Mouse (Mus musculus) stomach, embryonic 15.5 days (tissue): Measurements from ENCODE around the gene Kif6. TPM values are rescaled to one million over a fixed set of nuclear protein-coding genes. Genes with fewer than 3 reads are reported as not detected.
A peak's percentile ranks its signal among the peaks of the same experiment; 100 is the strongest.

Experiments used
- ATAC-seq: fragments of 200-750 bp; cut with Nextera tagmentation; 2 replicates; pipeline ENCODE4 v1.8.0; 2017; ENCODE audit warnings: low read depth, moderate number of reproducible peaks, moderate TSS enrichment; ENCODE audit not compliant: insufficient read depth, low FRiP score
- H3K27ac ChIP-seq: fragments of 300-500 bp; sonication (generic); 2 replicates; pipeline ENCODE4 v1.5.1; 2015; ENCODE audit warnings: mild to moderate bottlenecking, inconsistent platforms
- H3K27me3 ChIP-seq: fragments of 300-500 bp; sonication (generic); replicated peaks from 2 replicates; pipeline ENCODE4 v1.6.1; 2015; ENCODE audit warnings: inconsistent platforms
- H3K36me3 ChIP-seq: fragments of 300-500 bp; sonication (generic); 2 replicates; pipeline ENCODE4 v1.6.1; 2015; ENCODE audit warnings: inconsistent platforms
- H3K4me1 ChIP-seq: fragments of 300-500 bp; sonication (generic); 2 replicates; pipeline ENCODE4 v1.6.1; 2015; ENCODE audit warnings: inconsistent platforms
- H3K4me2 ChIP-seq: fragments of 300-500 bp; sonication (generic); 2 replicates; pipeline ENCODE4 v1.6.1; 2015; ENCODE audit warnings: mild to moderate bottlenecking, inconsistent platforms
- H3K4me3 ChIP-seq: fragments of 300-500 bp; sonication (generic); replicated peaks from 2 replicates; pipeline ENCODE4 v1.5.1; 2015; ENCODE audit warnings: inconsistent platforms
- H3K9ac ChIP-seq: fragments of 300-500 bp; sonication (generic); 2 replicates; pipeline ENCODE4 v1.6.1; 2015; ENCODE audit warnings: inconsistent platforms
- H3K9me3 ChIP-seq: fragments of 300-500 bp; sonication (generic); 2 replicates; pipeline ENCODE4 v1.6.1; 2016; ENCODE audit warnings: inconsistent platforms
- WGBS: fragments of 180-500 bp; shearing (Covaris S2); methylation state at CpG from one replicate; pipeline ENCODE4 v1.1.7; 2015; 5-methylcytosine and 5-hydroxymethylcytosine counted together
- polyA plus RNA-seq: library from polyadenylated mRNA; unstranded; fragments of >200 nt; fragmentation: Nextera tagmentation; extraction: Ambion mirVana; gene quantifications from 2 replicates; pipeline ENCODE4 v1.2.1, GENCODE M21; 2015

The Kif6 gene
- polyA plus RNA-seq, 1 experiment from 2014 or later = 1.9 TPM

- H3K9ac ChIP-seq = no peak overlapping the region
- no peak overlapping the region for H3K27ac ChIP-seq
- H3K27me3 ChIP-seq = no peaks in the 10 kb centered on the region
- H3K4me1 ChIP-seq = no peaks in the 10 kb centered on the region
- no peak overlapping the region for H3K4me2 ChIP-seq
- no peaks in the 10 kb centered on the region for H3K9me3 ChIP-seq
- ATAC-seq = no peak
- WGBS = 32% methylated on average over 2 of the region's 2 CpGs
- H3K36me3 ChIP-seq = no peaks in the 10 kb centered on the region
- H3K4me3 ChIP-seq = no peak overlapping the region
Observed at GRCm38 (mm10) chr17:49872305-49872704, 257.4 kb downstream of the Kif6 start.

DNA sequence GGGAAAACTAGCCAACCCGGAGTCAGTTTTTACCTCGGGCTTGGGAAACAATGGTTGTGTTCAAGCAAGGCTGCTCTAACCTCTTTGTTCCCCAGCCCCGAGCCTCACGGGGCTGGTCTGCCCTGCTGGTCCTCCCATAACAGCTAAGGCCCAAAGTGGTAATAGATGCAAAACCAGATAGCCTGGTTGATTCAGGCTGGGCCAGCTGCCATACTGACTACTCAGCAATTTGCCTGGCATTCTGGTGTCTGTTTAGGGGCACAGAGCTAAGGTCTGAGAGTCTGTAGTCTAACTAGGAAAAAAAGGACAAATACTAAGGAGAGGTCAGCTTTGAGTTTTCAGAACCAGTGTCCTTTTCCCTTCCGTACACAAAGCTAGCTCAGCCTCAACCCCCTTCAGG lies 259.8 kb downstream of the Kif6 start:
- no peak overlapping the region for H3K4me3 ChIP-seq
- 70% methylated on average over 5 of the region's 5 CpGs for WGBS
- ATAC-seq = no peak

DNA sequence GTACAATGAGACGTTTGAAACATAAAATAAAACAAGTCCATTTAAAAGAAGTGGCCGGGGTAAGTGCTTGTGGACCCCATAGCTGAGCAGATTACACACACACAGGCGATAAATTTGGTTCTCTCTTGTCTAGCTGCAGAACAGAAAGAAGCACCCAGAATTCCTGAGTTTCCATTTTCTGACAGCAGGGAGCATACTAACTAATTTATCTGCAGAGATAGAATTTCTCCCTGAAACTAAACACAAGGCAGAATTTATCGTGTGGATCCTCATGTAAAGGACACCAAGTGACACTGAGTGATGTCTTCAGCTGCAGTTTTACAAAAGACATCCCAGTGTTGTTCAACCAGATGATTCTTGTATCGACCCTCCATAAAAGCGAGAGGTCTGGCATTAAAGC lies 260.5 kb downstream of the Kif6 start:
- Histone ChIP-seq H3K27ac (no peak overlapping the region), H3K4me3 (no peak overlapping the region), H3K4me2 (no peak overlapping the region), H3K9me3 (no peaks in the 10 kb centered on the region), H3K27me3 (no peaks in the 10 kb centered on the region), H3K9ac (no peak overlapping the region), H3K36me3 (no peaks in the 10 kb centered on the region), H3K4me1 (no peaks in the 10 kb centered on the region)
- 46% methylated on average over 6 of the region's 6 CpGs for WGBS
- no peak for ATAC-seq

More for the DNA sequence above, 259.8 kb downstream of the Kif6 start:
- no peak overlapping the region for H3K4me2 ChIP-seq
- H3K27me3 ChIP-seq = no peaks in the 10 kb centered on the region
- H3K4me1 ChIP-seq = no peaks in the 10 kb centered on the region
- H3K9me3 ChIP-seq = no peaks in the 10 kb centered on the region
- H3K36me3 ChIP-seq = no peaks in the 10 kb centered on the region
- no peak overlapping the region for H3K9ac ChIP-seq
- no peak overlapping the region for H3K27ac ChIP-seq

DNA sequence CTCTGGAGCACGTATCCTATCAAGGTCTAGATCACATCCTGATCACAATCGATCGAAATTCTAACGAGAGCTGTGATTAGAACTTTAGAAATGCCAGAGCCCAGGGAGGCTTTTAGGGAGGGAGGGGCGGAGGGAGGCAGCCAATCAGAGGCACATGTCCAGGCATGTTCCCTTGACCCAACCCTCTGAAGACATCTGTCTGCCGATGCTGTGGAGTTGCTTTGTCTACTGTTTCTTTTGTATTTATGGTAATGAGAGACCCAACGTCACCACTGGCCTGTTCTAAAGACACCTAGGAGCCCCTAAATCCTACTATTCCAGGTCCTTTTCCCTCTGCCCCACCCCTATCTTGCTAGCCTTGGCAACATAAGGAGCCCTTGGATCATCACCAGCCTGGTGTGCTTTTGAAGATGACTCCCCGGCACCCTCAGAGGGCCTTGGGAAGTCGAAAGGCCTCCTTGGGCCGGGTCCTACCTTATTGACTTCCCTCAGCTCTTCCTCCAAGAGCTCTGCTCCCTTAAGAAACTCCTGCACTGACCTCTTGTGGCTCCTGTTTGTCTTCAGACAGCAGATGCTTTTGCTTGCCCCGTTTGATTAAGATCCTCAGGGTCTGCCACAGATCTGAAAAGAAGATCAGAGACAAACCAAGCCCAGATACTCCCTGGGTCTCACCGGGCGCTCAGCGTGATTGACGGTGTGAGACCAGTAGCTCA lies 261.2 kb downstream of the Kif6 start:
- WGBS = 51% methylated on average over 15 of the region's 15 CpGs
- no peak for ATAC-seq
- H3K27ac ChIP-seq = no peak overlapping the region
- no peak overlapping the region for H3K4me2 ChIP-seq
- H3K27me3 ChIP-seq = no peaks in the 10 kb centered on the region
- no peak overlapping the region for H3K9ac ChIP-seq
- H3K4me3 ChIP-seq = no peak overlapping the region
- no peaks in the 10 kb centered on the region for H3K4me1 ChIP-seq
- H3K36me3 ChIP-seq = no peaks in the 10 kb centered on the region
- no peaks in the 10 kb centered on the region for H3K9me3 ChIP-seq

- Histone ChIP-seq H3K36me3 (no peaks in the 10 kb centered on the region), H3K9ac (no peak overlapping the region), H3K4me1 (0 out of 2 replicates have a peak, but pooled peaks cover 3% of the 10 kb centered on the region), H3K9me3 (no peaks in the 10 kb centered on the region), H3K4me3 (no peak overlapping the region), H3K27ac (no peak overlapping the region), H3K27me3 (no peaks in the 10 kb centered on the region), H3K4me2 (no peak overlapping the region)
- no peak for ATAC-seq
- 81% methylated on average over 5 of the region's 5 CpGs for WGBS
Observed at GRCm38 (mm10) chr17:49880919-49881744, 266.2 kb downstream of the Kif6 start.

- Histone ChIP-seq H3K4me3 (no peak overlapping the region), H3K27me3 (no peaks in the 10 kb centered on the region), H3K36me3 (no peaks in the 10 kb centered on the region), H3K9me3 (no peaks in the 10 kb centered on the region), H3K4me2 (no peak overlapping the region), H3K9ac (no peak overlapping the region), H3K4me1 (0 out of 2 replicates have a peak, but pooled peaks cover 3% of the 10 kb centered on the region), H3K27ac (no peak overlapping the region)
- ATAC-seq = no peak
- 81% methylated on average over 7 of the region's 7 CpGs for WGBS
Observed at GRCm38 (mm10) chr17:49881796-49882195, 266.9 kb downstream of the Kif6 start.

DNA sequence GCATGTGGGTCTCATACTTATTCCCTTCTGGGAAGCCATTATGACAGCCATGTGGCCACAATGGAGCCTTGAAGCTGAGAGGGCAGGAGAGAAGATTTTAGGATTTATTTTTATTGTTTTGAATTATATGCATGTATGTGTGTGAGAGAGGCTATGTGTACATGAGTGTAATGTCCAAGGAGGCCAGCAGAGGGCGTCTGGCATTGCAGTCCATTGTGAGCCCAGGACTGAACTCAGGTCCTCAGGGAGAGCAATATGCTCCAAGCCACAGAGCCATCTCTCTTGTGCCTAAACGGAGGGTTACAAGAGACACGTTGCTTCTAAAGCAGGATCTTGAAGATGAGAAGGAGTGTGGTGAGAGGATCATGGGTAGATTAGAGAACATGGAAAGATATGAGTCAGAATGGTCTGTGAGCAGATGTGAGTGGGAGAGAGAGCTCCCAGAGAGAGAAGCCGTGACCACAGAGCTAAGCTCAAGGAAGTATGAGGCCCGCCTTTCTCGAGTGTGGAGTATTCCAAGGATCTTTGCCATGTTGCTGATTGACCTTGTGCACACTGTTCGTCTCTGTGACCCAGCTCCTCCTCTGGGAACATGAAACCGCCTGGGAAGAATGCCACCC lies 268.3 kb downstream of the Kif6 start:
- H3K9ac ChIP-seq = no peak overlapping the region
- ATAC-seq = no peak
- H3K4me3 ChIP-seq = no peak overlapping the region
- H3K27ac ChIP-seq = no peak overlapping the region
- H3K36me3 ChIP-seq = no peaks in the 10 kb centered on the region
- WGBS = 84% methylated on average over 8 of the region's 8 CpGs
- H3K4me2 ChIP-seq = no peak overlapping the region
- 0 out of 2 replicates have a peak, but pooled peaks cover 3% of the 10 kb centered on the region for H3K4me1 ChIP-seq
- H3K9me3 ChIP-seq = no peaks in the 10 kb centered on the region
- H3K27me3 ChIP-seq = no peaks in the 10 kb centered on the region

- no peak for ATAC-seq
- 63% methylated on average over 11 of the region's 11 CpGs for WGBS
Observed at GRCm38 (mm10) chr17:49885035-49885434, 270.1 kb downstream of the Kif6 start.

DNA sequence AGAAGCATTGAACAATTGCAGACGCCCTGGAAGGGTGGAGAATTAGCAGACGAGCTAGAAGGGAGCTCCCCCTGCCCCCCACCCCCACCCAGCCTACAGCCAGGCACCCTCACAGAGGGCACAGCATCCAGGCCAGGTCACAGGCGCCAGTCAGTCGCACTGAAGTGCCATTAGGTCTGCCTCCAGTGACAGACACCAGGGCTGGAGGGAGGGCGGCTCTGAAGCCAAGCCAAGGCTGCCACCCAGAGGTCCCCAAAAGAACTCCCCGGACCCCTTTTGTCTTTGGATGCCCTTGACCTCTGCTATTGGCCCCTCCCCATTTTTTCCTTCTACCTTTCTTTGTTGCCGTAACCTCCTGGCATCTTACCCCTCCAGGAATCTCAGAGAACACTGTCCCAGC lies 274.7 kb downstream of the Kif6 start:
- WGBS = 32% methylated on average over 7 of the region's 7 CpGs
- H3K27ac ChIP-seq = no peak overlapping the region

More at GRCm38 (mm10) chr17:49885035-49885434, 270.1 kb downstream of the Kif6 start:
- Histone ChIP-seq H3K4me3 (no peak overlapping the region), H3K9me3 (no peaks in the 10 kb centered on the region), H3K9ac (no peak overlapping the region), H3K4me1 (0 out of 2 replicates have a peak, but pooled peaks cover 3% of the 10 kb centered on the region), H3K4me2 (no peak overlapping the region), H3K27me3 (no peaks in the 10 kb centered on the region), H3K36me3 (no peaks in the 10 kb centered on the region), H3K27ac (no peak overlapping the region)

GRCm38 (mm10) chr17:49890861-49891260 lies 275.9 kb downstream of the Kif6 start:
- H3K27ac ChIP-seq = no peak overlapping the region
- no peaks in the 10 kb centered on the region for H3K4me1 ChIP-seq
- no peak overlapping the region for H3K4me2 ChIP-seq
- WGBS = 83% methylated on average over 16 of the region's 16 CpGs
- no peak for ATAC-seq
- H3K9me3 ChIP-seq = no peaks in the 10 kb centered on the region
- no peaks in the 10 kb centered on the region for H3K27me3 ChIP-seq
- H3K4me3 ChIP-seq = no peak overlapping the region
- no peak overlapping the region for H3K9ac ChIP-seq
- no peaks in the 10 kb centered on the region for H3K36me3 ChIP-seq

More for the DNA sequence above, 274.7 kb downstream of the Kif6 start:
- Histone ChIP-seq H3K4me1 (0 out of 2 replicates have a peak, but pooled peaks cover 3% of the 10 kb centered on the region), H3K9ac (no peak overlapping the region), H3K27me3 (no peaks in the 10 kb centered on the region), H3K36me3 (no peaks in the 10 kb centered on the region), H3K9me3 (no peaks in the 10 kb centered on the region), H3K4me3 (no peak overlapping the region), H3K4me2 (no peak overlapping the region)
- ATAC-seq = peak; percentile 47; the same call in 1 of the 2 replicates

DNA sequence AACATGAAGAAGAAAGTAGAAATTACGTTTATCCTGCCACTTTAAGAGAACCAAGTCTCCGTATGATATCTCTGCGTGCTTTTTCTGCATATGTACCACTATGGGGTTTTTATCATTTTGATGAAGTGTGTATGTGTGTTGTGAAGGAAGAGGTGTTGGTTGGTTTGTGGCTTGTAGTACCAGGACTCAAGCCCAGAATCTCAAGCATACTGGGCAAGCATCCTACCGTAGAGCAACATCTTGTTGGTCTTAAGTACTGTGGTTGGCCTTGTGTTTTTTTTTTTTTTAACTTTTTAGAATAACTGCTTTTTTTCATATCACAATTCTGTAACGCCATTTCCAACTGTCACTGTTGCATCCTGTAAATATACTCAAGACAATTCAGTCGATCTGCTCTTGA lies 277.5 kb downstream of the Kif6 start:
- no peak overlapping the region for H3K4me3 ChIP-seq
- ATAC-seq = no peak
- H3K36me3 ChIP-seq = no peaks in the 10 kb centered on the region
- no peaks in the 10 kb centered on the region for H3K4me1 ChIP-seq
- no peaks in the 10 kb centered on the region for H3K9me3 ChIP-seq
- no peak overlapping the region for H3K9ac ChIP-seq
- H3K27ac ChIP-seq = no peak overlapping the region
- no peak overlapping the region for H3K4me2 ChIP-seq
- WGBS = 90% methylated on average over 6 of the region's 6 CpGs
- no peaks in the 10 kb centered on the region for H3K27me3 ChIP-seq

GRCm38 (mm10) chr17:49894471-49894870 lies 279.5 kb downstream of the Kif6 start:
- 68% methylated on average over 6 of the region's 6 CpGs for WGBS
- Histone ChIP-seq H3K9me3 (no peaks in the 10 kb centered on the region), H3K4me3 (no peak overlapping the region)

More at GRCm38 (mm10) chr17:49894471-49894870, 279.5 kb downstream of the Kif6 start:
- H3K27me3 ChIP-seq = no peaks in the 10 kb centered on the region
- H3K4me1 ChIP-seq = no peaks in the 10 kb centered on the region
- no peak overlapping the region for H3K9ac ChIP-seq
- ATAC-seq = no peak
- no peak overlapping the region for H3K4me2 ChIP-seq
- H3K27ac ChIP-seq = no peak overlapping the region
- H3K36me3 ChIP-seq = no peaks in the 10 kb centered on the region
